Comparison of ENCODE assay signal across 9 mouse cellular contexts in genomic region chr13:117026276-117026780, GRCm38 (mm10). TPM values are rescaled to one million over a fixed set of nuclear protein-coding genes. Genes with fewer than 3 reads are reported as not detected.
A peak's percentile ranks its signal among the peaks of the same experiment; 100 is the strongest.
DNase-seq lines count a peak whose midpoint lies in the region; ATAC-seq and TF ChIP-seq lines count a peak whose summit lies in the region.
"Had no signal": no experiment of that assay in that cellular context is flagged by ENCODE, and none has a peak within 500 bp of the region (broad histone marks: within the 10 kb centered on the region; RNA-seq: fewer than 3 reads in every experiment).

No protein-coding gene starts in this region.

- no peaks in the 10 kb centered on the region; the same call in 1 of the 2 replicates for H3K27me3 ChIP-seq in kidney, embryonic 15.5 days
- H3K27me3 ChIP-seq in forebrain, embryonic 11.5 days (ENCODE audit: control insufficient read depth, insufficient read depth, low read length) = no peaks in the 10 kb centered on the region; the same call in 1 of the 2 replicates
- no peaks in the 10 kb centered on the region for H3K27me3 ChIP-seq in limb, embryonic 12.5 days
- peaks cover 4% of the 10 kb centered on the region; the same call in 1 of the 2 replicates for H3K27me3 ChIP-seq in neural tube, embryonic 14.5 days (ENCODE audit: control insufficient read depth, insufficient read depth, low read length)
- no peaks in the 10 kb centered on the region for H3K27me3 ChIP-seq in kidney, adult 2 months (replicated peaks; ENCODE audit: control insufficient read depth, insufficient read depth, low read length)

- H3K4me3 ChIP-seq in kidney, embryonic 15.5 days (replicated peaks) = peak overlapping the region; percentile 89
- H3K4me3 ChIP-seq in forebrain, embryonic 11.5 days (ENCODE audit: low read depth, low read length) = no peak overlapping the region
- H3K4me3 ChIP-seq in limb, embryonic 12.5 days (replicated peaks) = peak overlapping the region; percentile 77
- H3K4me3 ChIP-seq in neural tube, embryonic 14.5 days (ENCODE audit: low read depth, low read length) = peak overlapping the region; percentile 95
- no peak overlapping the region for H3K4me3 ChIP-seq in kidney, adult 2 months (ENCODE audit: insufficient read depth, low read depth, low read length)

- no peak for TF ChIP-seq CTCF in kidney, adult 2 months (conservative IDR thresholded peaks at IDR 0.05; ENCODE audit: insufficient read depth, insufficient read length, low read depth, low read length)

- WGBS in kidney, embryonic 15.5 days = 63% methylated on average over 7 of the region's 7 CpGs
- 72% methylated on average over 7 of the region's 7 CpGs for WGBS in forebrain, embryonic 11.5 days
- 52% methylated on average over 7 of the region's 7 CpGs for WGBS in limb, embryonic 12.5 days
- 61% methylated on average over 7 of the region's 7 CpGs for WGBS in neural tube, embryonic 14.5 days
- 90% methylated on average over 7 of the region's 7 CpGs for WGBS in kidney, adult 2 months

- no peak for DNase-seq in kidney, postnatal 25 days
- no peak for DNase-seq in forebrain, embryonic 11.5 days (ENCODE audit: low spot score)
- DNase-seq in layer of hippocampus, adult 8-10 months (ENCODE audit: low spot score in 2 of 2) = no peak
- DNase-seq in urinary bladder, postnatal 14 days (ENCODE audit: low spot score) = no peak
- no peak for DNase-seq in kidney, adult 2 months

- peaks cover 17% of the 10 kb centered on the region for H3K4me1 ChIP-seq in kidney, embryonic 15.5 days
- no peaks in the 10 kb centered on the region for H3K4me1 ChIP-seq in forebrain, embryonic 11.5 days (replicated peaks; ENCODE audit: control insufficient read depth, insufficient read depth, low read length)
- peaks cover 13% of the 10 kb centered on the region for H3K4me1 ChIP-seq in limb, embryonic 12.5 days (replicated peaks)
- H3K4me1 ChIP-seq in neural tube, embryonic 14.5 days (ENCODE audit: control insufficient read depth, insufficient read depth, low read length) = peaks cover 11% of the 10 kb centered on the region
- H3K4me1 ChIP-seq in kidney, adult 2 months (ENCODE audit: control insufficient read depth, insufficient read depth, low read length) = peaks cover 1% of the 10 kb centered on the region

- peak overlapping the region; percentile 90 for H3K4me2 ChIP-seq in kidney, embryonic 15.5 days
- peak overlapping the region; percentile 90; the same call in 1 of the 2 replicates for H3K4me2 ChIP-seq in forebrain, embryonic 11.5 days (ENCODE audit: low read depth, low read length, severe bottlenecking)
- peak overlapping the region; percentile 72 for H3K4me2 ChIP-seq in limb, embryonic 12.5 days
- peak overlapping the region; percentile 46 for H3K4me2 ChIP-seq in neural tube, embryonic 14.5 days (ENCODE audit: low read depth, low read length)

- H3K9me3 ChIP-seq in kidney, embryonic 15.5 days (replicated peaks) = no peaks in the 10 kb centered on the region
- H3K9me3 ChIP-seq in forebrain, embryonic 11.5 days (ENCODE audit: control insufficient read depth, low read length) = no peaks in the 10 kb centered on the region
- no peaks in the 10 kb centered on the region for H3K9me3 ChIP-seq in limb, embryonic 12.5 days
- H3K9me3 ChIP-seq in neural tube, embryonic 14.5 days (ENCODE audit: control insufficient read depth, low read length) = no peaks in the 10 kb centered on the region

- TF ChIP-seq POLR2A in kidney, adult 2 months (IDR thresholded peaks at IDR 0.05; ENCODE audit: low read depth, low read length) = no peak

- no peak for ATAC-seq in kidney, embryonic 15.5 days (replicated peaks; ENCODE audit: low FRiP score)
- no peak for ATAC-seq in forebrain, embryonic 11.5 days (replicated peaks; ENCODE audit: low FRiP score)
- ATAC-seq in limb, embryonic 12.5 days (ENCODE audit: insufficient number of reproducible peaks, insufficient read depth, low FRiP score, low TSS enrichment, low read depth) = no peak
- ATAC-seq in neural tube, embryonic 14.5 days (ENCODE audit: low read depth) = no peak

- no peaks in the 10 kb centered on the region for H3K36me3 ChIP-seq in kidney, embryonic 15.5 days
- H3K36me3 ChIP-seq in forebrain, embryonic 11.5 days (ENCODE audit: control insufficient read depth, insufficient read depth, low read length) = no peaks in the 10 kb centered on the region
- H3K36me3 ChIP-seq in limb, embryonic 12.5 days = no peaks in the 10 kb centered on the region
- H3K36me3 ChIP-seq in neural tube, embryonic 14.5 days (ENCODE audit: control insufficient read depth, insufficient read depth, low read length) = no peaks in the 10 kb centered on the region
- H3K36me3 ChIP-seq in kidney, adult 2 months (ENCODE audit: control insufficient read depth, insufficient read depth, low read length) = no peaks in the 10 kb centered on the region

- H3K27ac ChIP-seq in kidney, embryonic 15.5 days = no peak overlapping the region
- no peak overlapping the region for H3K27ac ChIP-seq in forebrain, embryonic 11.5 days (ENCODE audit: low read depth, low read length)
- H3K27ac ChIP-seq in limb, embryonic 12.5 days = peak overlapping the region; percentile 94; the same call in 1 of the 2 replicates
- 0 out of 2 replicates have a peak overlapping the region, but pooled peaks have one; percentile 92 for H3K27ac ChIP-seq in neural tube, embryonic 14.5 days (ENCODE audit: low read depth, low read length)
- no peak overlapping the region for H3K27ac ChIP-seq in kidney, adult 2 months (ENCODE audit: insufficient read depth, low read depth, low read length)

- H3K9ac ChIP-seq in kidney, embryonic 15.5 days = no peak overlapping the region
- no peak overlapping the region for H3K9ac ChIP-seq in forebrain, embryonic 11.5 days (ENCODE audit: low read length)
- 0 out of 2 replicates have a peak overlapping the region, but pooled peaks have one; percentile 35 for H3K9ac ChIP-seq in limb, embryonic 12.5 days (replicated peaks)
- H3K9ac ChIP-seq in neural tube, embryonic 14.5 days (replicated peaks; ENCODE audit: low read depth, low read length) = no peak overlapping the region

RNA-seq across cellular contexts. Expression of gene Parp8, which starts 1.0 kb away (rescaled TPM):
- polyA plus RNA-seq in kidney, embryonic 15.5 days (2015; fragmentation: Nextera tagmentation; extraction: Ambion mirVana) = 16.8 and 18.5 TPM in 2 replicates
- 15.0 and 15.4 TPM in 2 replicates for polyA plus RNA-seq in forebrain, embryonic 11.5 days (2014; fragmentation: Nextera tagmentation; extraction: Ambion mirVana)
- 20.2 and 20.9 TPM in 2 replicates for polyA plus RNA-seq in limb, embryonic 12.5 days (2016; fragmentation: Nextera tagmentation; extraction: Ambion mirVana)
- 44.9 and 50.6 TPM in 2 replicates for polyA plus RNA-seq in neural tube, embryonic 14.5 days (2014; fragmentation: Nextera tagmentation; extraction: Ambion mirVana)
- total RNA-seq in layer of hippocampus, adult 8-10 months (2022) = 10 to 100 TPM; 27.7 to 37.8 (median 33.0) TPM
- 10.1 and 11.9 TPM in 2 replicates for polyA plus RNA-seq in kidney, adult 2 months (2012; rRNA removed)
- total RNA-seq: MEL had no signal

Comparison
In these comparisons a context has a peak if more than half of its experiments do, and no peak if none do; other contexts are left out.
1. H3K4me3 ChIP-seq: peak in kidney, embryonic 15.5 days (single experiment), limb, embryonic 12.5 days (single experiment) and neural tube, embryonic 14.5 days (single experiment); none in forebrain, embryonic 11.5 days (single experiment) and kidney, adult 2 months (single experiment).
2. H3K27ac ChIP-seq: peak in limb, embryonic 12.5 days (single experiment) and neural tube, embryonic 14.5 days (single experiment); none in kidney, embryonic 15.5 days (single experiment), forebrain, embryonic 11.5 days (single experiment) and kidney, adult 2 months (single experiment).
3. Peak in every context shown above with its lines, with median percentiles within 50 percentile points of each other: H3K4me2 ChIP-seq.